Mouse (Mus musculus) kidney, embryonic 16.5 days (tissue): ENCODE measurements around the gene Rexo1. TPM values are rescaled to one million over a fixed set of nuclear protein-coding genes. Genes with fewer than 3 reads are reported as not detected.

Experiments used
- ATAC-seq: fragments of 200-750 bp; cut with Nextera tagmentation; 2 replicates; pipeline ENCODE4 v1.8.0; 2017; ENCODE audit warnings: moderate TSS enrichment; ENCODE audit not compliant: low FRiP score, low TSS enrichment
- H3K27ac ChIP-seq: fragments of 300-500 bp; sonication (generic); 2 replicates; pipeline ENCODE4 v1.5.1; 2014; ENCODE audit warnings: low read length
- H3K27me3 ChIP-seq: fragments of 300-500 bp; sonication (generic); 2 replicates; pipeline ENCODE4 v1.6.1; 2014; ENCODE audit warnings: low read length, control low read depth, mixed read lengths; ENCODE audit not compliant: insufficient read depth
- H3K36me3 ChIP-seq: fragments of 300-500 bp; sonication (generic); 2 replicates; pipeline ENCODE4 v1.6.1; 2014; ENCODE audit warnings: low read length, control low read depth, mixed read lengths; ENCODE audit not compliant: insufficient read depth
- H3K4me1 ChIP-seq: fragments of 300-500 bp; sonication (generic); 2 replicates; pipeline ENCODE4 v1.6.1; 2014; ENCODE audit warnings: low read length, control low read depth, mixed read lengths; ENCODE audit not compliant: insufficient read depth
- H3K4me2 ChIP-seq: fragments of 300-500 bp; sonication (generic); replicated peaks from 2 replicates; pipeline ENCODE4 v1.6.1; 2014; ENCODE audit warnings: low read depth, low read length
- H3K4me3 ChIP-seq: fragments of 300-500 bp; sonication (generic); 2 replicates; pipeline ENCODE4 v1.5.1; 2014; ENCODE audit warnings: mild to moderate bottlenecking, low read length
- H3K9ac ChIP-seq: fragments of 300-500 bp; sonication (generic); replicated peaks from 2 replicates; pipeline ENCODE4 v1.6.1; 2014; ENCODE audit warnings: low read length
- H3K9me3 ChIP-seq: fragments of 300-500 bp; sonication (generic); 2 replicates; pipeline ENCODE4 v1.6.1; 2016; ENCODE audit warnings: low read length, control low read depth
- WGBS: fragments of 180-500 bp; shearing (Covaris S2); extraction: QIAGEN DNeasy Blood & Tissue Kit; methylation state at CpG from one replicate; pipeline ENCODE4 v1.1.7; 2014; 5-methylcytosine and 5-hydroxymethylcytosine counted together
- polyA plus RNA-seq: library from polyadenylated mRNA; unstranded; fragments of >200 nt; fragmentation: Nextera tagmentation; extraction: Ambion mirVana; gene quantifications from 2 replicates; pipeline ENCODE4 v1.2.1, GENCODE M21; 2015

The Rexo1 gene
- polyA plus RNA-seq, 1 experiment from 2014 or later = 27.2 TPM

DNA sequence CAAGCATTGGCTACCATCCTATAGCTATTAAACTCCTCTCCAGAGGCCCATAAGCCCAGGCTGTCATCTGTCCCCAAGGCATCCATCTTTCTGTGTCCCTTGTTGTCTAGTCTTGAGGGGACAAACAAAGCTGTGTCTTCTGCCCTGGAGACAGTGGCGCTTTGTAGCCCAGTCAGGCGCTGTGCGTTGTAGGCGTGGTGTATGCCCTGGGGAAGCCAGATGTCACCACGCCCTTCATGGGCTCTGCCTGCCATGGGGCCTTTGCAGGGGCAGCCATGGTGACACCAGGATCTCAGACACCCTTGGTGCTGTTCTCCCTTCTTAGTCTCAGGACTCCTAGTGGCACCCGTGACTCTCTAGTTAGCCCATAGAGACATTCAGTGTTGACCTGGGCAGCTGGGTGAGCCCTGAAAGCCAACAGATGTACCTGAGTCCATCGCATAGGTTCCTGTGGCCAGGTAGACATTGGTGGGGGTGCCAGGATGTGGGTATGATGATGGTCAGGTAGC is 42.7 kb upstream of the Rexo1 start:
- WGBS = 94% methylated on average over 7 of the region's 7 CpGs
- peaks cover 31% of the 10 kb centered on the region for H3K36me3 ChIP-seq
- H3K4me3 ChIP-seq = peak overlapping the region; percentile 87
- H3K9ac ChIP-seq = peak overlapping the region; percentile 78
- no peak for ATAC-seq
- no peaks in the 10 kb centered on the region for H3K9me3 ChIP-seq
- no peaks in the 10 kb centered on the region for H3K27me3 ChIP-seq
- peak overlapping the region; percentile 88 for H3K4me2 ChIP-seq
- peaks cover 18% of the 10 kb centered on the region for H3K4me1 ChIP-seq
- no peak overlapping the region for H3K27ac ChIP-seq

DNA sequence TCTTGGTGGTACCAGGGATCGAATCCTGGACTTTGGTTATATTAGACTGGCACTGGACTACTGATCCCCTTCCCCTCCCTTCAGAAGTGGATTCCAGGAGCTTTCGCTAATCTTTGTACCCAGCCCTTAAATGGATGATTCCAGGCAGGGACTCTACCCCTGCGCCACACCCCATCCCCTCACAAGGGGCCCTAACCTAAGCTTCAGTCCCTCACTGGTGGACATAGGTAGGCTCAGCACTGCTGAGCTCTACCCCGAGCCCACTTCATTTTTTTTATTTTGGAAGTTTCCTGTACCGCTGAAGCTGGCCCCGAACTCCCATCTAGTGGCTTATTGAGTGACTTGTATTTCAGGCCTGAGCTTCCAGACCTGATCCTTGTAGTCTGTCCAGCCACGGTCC is 42.0 kb upstream of the Rexo1 start:
- Histone ChIP-seq H3K27me3 (no peaks in the 10 kb centered on the region), H3K9ac (peak overlapping the region; percentile 78), H3K4me1 (peaks cover 18% of the 10 kb centered on the region), H3K4me2 (peak overlapping the region; percentile 88), H3K9me3 (no peaks in the 10 kb centered on the region), H3K36me3 (peaks cover 24% of the 10 kb centered on the region), H3K4me3 (peak overlapping the region; percentile 87), H3K27ac (peak overlapping the region; percentile 89)
- no peak for ATAC-seq
- WGBS = 30% methylated on average over 7 of the region's 7 CpGs

DNA sequence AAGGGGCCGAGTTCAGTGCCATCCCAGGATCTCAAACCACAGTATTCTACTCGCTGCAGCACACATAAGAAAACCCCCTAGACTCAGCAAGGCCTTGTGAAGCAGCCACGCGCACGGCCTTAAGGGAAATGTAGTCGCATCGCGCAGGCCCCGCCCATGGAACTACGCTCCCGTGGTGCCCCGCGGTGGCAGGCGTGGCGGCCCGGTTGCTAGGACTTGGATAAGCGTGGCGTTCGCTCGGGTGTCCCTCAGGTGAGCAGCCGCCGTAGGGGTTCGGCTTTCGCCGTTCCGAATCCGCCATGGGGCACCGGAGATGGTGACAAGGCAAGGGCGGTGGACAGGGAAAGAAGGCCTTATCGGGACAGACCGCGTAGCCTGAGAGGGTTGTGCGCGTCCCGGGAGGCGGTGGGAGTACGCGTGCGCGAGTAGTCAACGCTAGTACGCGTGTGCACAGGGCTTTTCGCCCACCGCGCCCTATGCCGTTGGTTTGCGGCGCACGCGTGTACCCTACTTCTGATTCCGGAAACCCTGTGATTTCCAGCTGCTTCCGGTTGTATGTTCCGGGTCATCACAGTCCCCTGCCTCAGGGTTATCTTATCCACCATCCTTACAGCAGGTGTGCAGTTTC is 41.5 kb upstream of the Rexo1 start, which contains the start of the genes Scamp4 and Adat3:
TSS of gene Scamp4 (plus strand) at position 175 of the 628 bp plus-strand sequence.
TSS of gene Adat3 (plus strand) at position 183 of the 628 bp plus-strand sequence.
- ATAC-seq = peak; percentile 95

DNA sequence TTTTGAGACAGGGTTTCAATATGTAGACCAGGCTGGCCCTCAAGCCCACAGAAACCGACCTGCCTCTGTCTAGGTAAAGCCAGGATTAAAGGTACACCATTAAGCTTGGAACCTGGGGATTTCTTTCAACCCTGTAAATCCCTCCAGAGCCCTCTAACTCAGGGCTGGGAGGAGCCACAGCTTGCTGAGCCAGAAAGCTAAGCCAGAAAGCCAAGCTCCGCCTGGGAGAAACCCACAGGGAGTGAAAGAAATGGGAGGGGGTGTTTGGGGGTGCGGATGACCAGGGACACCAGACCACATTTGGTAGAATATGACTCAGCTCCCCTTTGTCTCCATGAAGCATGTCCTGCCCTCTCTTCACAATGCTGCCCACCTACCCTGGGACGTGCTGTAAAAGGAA is 35.0 kb upstream of the Rexo1 start:
- Histone ChIP-seq H3K4me3 (no peak overlapping the region), H3K27ac (no peak overlapping the region), H3K27me3 (no peaks in the 10 kb centered on the region), H3K9ac (no peak overlapping the region), H3K36me3 (no peaks in the 10 kb centered on the region), H3K4me1 (no peaks in the 10 kb centered on the region), H3K4me2 (no peak overlapping the region), H3K9me3 (no peaks in the 10 kb centered on the region)
- no peak for ATAC-seq
- 44% methylated on average over 4 of the region's 4 CpGs for WGBS

More for the DNA sequence above, 41.5 kb upstream of the Rexo1 start, which contains the start of the genes Scamp4 and Adat3:
- peak within 1 kb of the TSS; percentile 89 for H3K27ac ChIP-seq
- H3K4me1 ChIP-seq = peaks cover 18% of the 10 kb centered on the region
- H3K9me3 ChIP-seq = no peaks in the 10 kb centered on the region
- WGBS = under 1% methylated on average over 54 of the region's 54 CpGs
- peaks cover 19% of the 10 kb centered on the region for H3K36me3 ChIP-seq
- H3K4me3 ChIP-seq = peak within 1 kb of the TSS; percentile 87
- H3K9ac ChIP-seq = peak within 1 kb of the TSS; percentile 78
- peak within 1 kb of the TSS; percentile 88 for H3K4me2 ChIP-seq
- H3K27me3 ChIP-seq = no peaks in the 10 kb centered on the region

DNA sequence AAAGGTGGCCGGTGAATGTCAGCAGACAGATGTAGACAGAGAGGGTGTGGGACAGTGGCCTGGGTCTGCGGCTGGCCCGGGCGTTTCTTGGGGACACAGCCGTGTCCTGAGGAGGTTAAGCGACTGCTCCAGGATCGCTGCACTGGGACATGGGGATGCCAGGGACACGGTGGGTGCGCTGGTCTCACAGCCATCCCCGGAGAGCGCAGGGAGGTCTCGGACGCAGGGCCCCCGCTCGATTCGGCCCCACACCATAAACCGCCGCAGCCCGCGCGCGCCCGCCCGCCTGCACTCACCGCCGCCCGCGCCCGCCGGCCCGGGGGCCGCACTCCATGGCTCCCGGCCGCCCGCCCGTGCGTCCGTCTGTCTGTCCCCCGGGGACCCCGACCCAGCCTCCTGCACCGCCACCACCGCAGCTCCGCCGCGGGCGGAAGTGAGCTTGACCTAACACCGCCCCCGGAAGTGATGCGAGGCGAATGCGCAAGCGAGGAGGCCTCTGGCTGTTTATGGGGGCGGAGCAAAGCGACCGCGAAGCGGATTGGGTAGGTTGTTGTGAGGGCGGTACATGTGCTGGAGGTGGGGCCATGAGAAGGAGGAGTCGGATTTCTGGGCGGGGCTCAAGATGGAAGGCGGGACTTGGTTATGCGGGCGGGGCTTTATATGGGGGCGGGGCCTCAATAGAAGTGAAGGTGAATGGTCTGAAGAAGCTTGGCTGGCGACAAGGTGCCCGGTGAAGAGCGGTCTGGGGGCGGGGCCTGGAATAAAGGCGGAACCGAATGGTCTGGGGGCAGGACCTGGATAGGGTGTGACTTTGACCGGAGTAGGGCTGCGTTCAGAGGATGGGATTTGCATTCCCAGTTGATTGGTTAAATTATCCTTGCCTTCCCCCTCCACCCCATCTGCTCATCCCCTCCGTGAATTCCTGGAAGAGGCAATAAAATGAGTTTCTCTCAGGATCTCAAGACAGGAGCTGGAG is 28.8 kb upstream of the Rexo1 start, which contains the start of gene Abhd17a:
TSS of gene Abhd17a (minus strand) at position 463 of the 976 bp plus-strand sequence.
- Histone ChIP-seq H3K27ac (peak within 1 kb of the TSS; percentile 6; the same call in 1 of the 2 replicates), H3K36me3 (0 out of 2 replicates have a peak, but pooled peaks cover 8% of the 10 kb centered on the region), H3K4me2 (peak within 1 kb of the TSS; percentile 98), H3K4me3 (peak within 1 kb of the TSS; percentile 76), H3K9ac (peak within 1 kb of the TSS; percentile 85), H3K4me1 (peaks cover 24% of the 10 kb centered on the region), H3K27me3 (no peaks in the 10 kb centered on the region), H3K9me3 (no peaks in the 10 kb centered on the region)
- ATAC-seq = peak; percentile 96
- WGBS = under 1% methylated on average over 72 of the region's 73 CpGs

DNA sequence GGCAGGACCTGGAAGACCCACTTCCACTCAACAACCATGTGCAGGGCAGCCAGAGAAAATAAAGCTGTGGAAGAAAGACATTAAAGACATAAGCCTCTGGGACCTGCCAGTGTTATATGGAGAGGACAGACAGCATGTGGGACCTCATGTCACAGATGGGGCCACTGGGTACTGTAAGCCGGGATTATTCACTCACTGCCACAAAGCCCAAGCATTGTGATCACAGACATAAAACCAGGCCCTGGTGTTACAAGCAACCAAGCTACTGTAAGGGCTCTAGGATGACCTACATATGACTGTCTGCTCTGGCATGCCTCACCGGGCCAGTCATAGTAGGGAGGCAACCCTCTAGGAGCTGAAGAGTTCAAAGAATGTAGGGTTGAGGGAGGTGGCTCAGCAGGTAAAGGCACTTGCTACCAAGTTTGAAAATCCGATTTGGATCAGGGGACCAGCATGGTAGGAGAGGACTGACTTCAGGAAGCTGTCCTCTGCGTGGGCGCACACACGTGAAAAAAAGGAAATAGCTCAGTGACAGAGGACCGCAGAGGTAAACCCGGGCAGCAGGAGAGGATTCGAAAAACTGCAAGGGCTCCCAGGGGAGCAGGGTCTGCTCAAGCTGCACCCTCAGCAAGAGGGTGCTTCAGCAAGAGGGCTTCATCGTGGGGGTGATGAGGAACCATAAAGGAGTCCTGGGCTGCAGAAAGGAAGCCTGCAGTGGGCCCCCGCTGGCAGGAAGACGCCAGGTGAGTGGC is 27.9 kb upstream of the Rexo1 start:
- H3K4me3 ChIP-seq = peak overlapping the region; percentile 76
- H3K4me2 ChIP-seq = peak overlapping the region; percentile 98
- 11% methylated on average over 12 of the region's 12 CpGs for WGBS
- peak overlapping the region; percentile 6; the same call in 1 of the 2 replicates for H3K27ac ChIP-seq
- H3K9ac ChIP-seq = peak overlapping the region; percentile 85
- ATAC-seq = 0 out of 2 replicates have a peak, but pooled peaks have one; percentile 0
- H3K36me3 ChIP-seq = 0 out of 2 replicates have a peak, but pooled peaks cover 8% of the 10 kb centered on the region
- H3K9me3 ChIP-seq = no peaks in the 10 kb centered on the region
- no peaks in the 10 kb centered on the region for H3K27me3 ChIP-seq
- H3K4me1 ChIP-seq = peaks cover 33% of the 10 kb centered on the region

DNA sequence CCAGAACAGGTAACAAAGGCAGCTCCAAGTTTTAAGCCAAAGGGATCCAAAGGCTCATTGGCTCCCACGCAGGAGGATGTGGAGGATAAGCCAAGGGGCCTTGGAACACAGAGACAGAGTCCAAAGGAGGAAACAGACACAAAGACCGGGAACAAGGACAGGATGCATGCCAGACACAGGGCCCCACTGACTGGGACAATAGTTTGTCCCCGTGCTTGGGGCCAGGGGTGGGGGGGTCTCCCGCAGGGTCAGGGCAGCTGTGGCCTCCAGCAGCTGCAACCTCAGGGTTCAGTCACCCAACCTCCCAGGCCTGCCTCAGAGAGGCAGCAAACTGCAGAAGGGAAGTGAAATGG is 25.9 kb upstream of the Rexo1 start:
- Histone ChIP-seq H3K9ac (0 out of 2 replicates have a peak overlapping the region, but pooled peaks have one; percentile 20), H3K27ac (peak overlapping the region; percentile 54), H3K27me3 (no peaks in the 10 kb centered on the region), H3K4me3 (peak overlapping the region; percentile 25), H3K9me3 (no peaks in the 10 kb centered on the region), H3K4me2 (0 out of 2 replicates have a peak overlapping the region, but pooled peaks have one; percentile 35), H3K4me1 (peaks cover 35% of the 10 kb centered on the region), H3K36me3 (peaks cover 18% of the 10 kb centered on the region)
- 34% methylated on average over 3 of the region's 4 CpGs for WGBS
- no peak for ATAC-seq

DNA sequence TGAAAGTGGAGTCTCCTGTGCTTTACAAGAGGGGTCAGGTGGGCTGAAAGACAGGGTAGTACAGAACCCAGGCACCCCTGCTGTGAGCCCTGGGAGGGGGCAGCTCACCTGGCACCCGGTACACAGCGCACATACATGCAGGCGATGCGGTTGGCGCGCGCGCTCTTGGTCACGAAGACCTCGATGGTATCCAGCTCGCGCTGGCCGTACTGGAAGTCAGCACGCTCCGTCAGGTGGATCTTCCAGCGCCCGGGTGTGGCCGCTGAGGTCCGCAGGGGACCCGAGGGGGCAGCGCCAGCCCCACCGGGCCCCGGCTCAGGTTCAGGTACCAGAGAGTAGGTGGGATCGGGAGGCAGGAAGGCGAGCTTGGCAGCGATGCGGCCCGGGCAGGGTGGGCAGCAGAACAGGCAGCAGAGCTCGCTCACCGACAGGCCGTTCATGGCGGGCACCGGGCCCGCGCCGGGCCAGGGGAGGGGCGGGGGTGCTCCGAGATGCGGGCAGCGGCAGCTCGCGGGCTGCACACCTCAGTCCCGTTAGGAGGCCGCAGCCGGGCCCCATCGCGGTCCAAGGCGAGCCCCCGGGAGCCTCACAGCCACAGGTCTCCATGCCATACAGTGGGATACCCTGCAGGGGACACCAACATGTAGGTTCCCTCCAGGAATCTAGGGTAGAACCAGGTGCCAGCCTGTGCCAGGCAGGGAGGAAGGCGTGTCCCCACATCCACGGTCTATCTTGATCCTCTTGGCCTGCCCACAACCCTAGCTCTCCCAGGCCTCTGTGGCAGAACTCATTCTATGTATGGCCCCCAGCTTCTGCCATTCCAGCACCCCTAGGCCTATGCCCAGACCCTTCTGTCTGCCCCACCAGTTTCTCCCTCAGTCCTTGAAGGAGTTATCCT is 25.3 kb upstream of the Rexo1 start:
- no peaks in the 10 kb centered on the region for H3K27me3 ChIP-seq
- H3K27ac ChIP-seq = peak overlapping the region; percentile 54
- H3K4me3 ChIP-seq = peak overlapping the region; percentile 25
- peak overlapping the region; percentile 20; the same call in 1 of the 2 replicates for H3K9ac ChIP-seq
- ATAC-seq = no peak
- no peaks in the 10 kb centered on the region for H3K9me3 ChIP-seq
- WGBS = 88% methylated on average over 46 of the region's 51 CpGs
- peak overlapping the region; percentile 35 for H3K4me2 ChIP-seq
- H3K4me1 ChIP-seq = peaks cover 35% of the 10 kb centered on the region
- H3K36me3 ChIP-seq = peaks cover 18% of the 10 kb centered on the region
